12 mouse cellular contexts compared by ENCODE assay signal in the genomic region with DNA sequence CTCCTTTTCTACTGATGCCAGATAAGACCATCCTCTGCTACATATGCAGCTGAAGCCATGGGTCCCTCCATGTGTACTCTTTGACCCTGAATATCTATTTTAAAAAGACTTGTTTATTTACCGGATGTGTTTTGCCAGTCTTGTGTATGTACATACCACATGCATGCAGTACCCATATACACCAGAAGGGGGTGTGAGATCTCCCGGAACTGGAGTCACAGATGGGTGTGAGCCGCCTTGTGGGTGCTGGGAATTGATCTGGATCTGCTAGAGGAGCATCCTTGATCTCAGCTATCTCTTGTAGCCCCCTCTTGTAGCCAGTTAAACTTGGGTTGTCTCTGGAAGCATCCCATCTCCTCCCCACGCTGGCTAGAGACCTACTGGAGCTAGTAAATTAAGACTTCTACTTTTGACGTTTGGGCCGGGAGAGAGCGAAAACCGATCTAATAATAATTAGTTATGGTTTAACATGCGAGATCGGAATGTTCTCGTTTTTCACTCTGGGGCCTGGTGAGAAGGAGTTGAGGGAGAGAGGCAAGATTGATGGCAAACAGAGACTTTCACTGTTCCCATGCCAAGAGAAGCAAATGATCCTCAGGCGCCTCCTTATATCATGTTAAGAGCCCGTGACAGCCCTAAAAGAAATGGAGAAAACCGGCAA.
DNase-seq lines count a peak whose midpoint lies in the region; ATAC-seq and TF ChIP-seq lines count a peak whose summit lies in the region.
"Had no signal": no experiment of that assay in that cellular context is flagged by ENCODE, and none has a peak within 500 bp of the region (broad histone marks: within the 10 kb centered on the region; RNA-seq: fewer than 3 reads in every experiment).

No protein-coding gene starts in this region.

- intact Hi-C loops in gastrocnemius, adult 2 months (cut with DNase I) = no loop called here

- ATAC-seq in embryonic facial prominence, embryonic 15.5 days (ENCODE audit: insufficient number of reproducible peaks, low FRiP score, low TSS enrichment, low read depth) = peak; percentile 70

- H3K9ac ChIP-seq in embryonic facial prominence, embryonic 15.5 days = no peak overlapping the region
- H3K9ac ChIP-seq: liver, embryonic 15.5 days had no signal

- WGBS in embryonic facial prominence, embryonic 15.5 days = 46% methylated on average over 14 of the region's 14 CpGs

- H3K4me2 ChIP-seq in embryonic facial prominence, embryonic 15.5 days (replicated peaks) = no peak overlapping the region
- H3K4me2 ChIP-seq: heart, embryonic 11.5 days; liver, embryonic 15.5 days had no signal

- no peak overlapping the region for H3K27ac ChIP-seq in gastrocnemius, adult 2 months
- H3K27ac ChIP-seq in embryonic facial prominence, embryonic 15.5 days (replicated peaks) = peak overlapping the region; percentile 65
- H3K27ac ChIP-seq: liver, embryonic 15.5 days had no signal

- H3K4me1 ChIP-seq in embryonic facial prominence, embryonic 15.5 days = peaks cover 19% of the 10 kb centered on the region
- H3K4me1 ChIP-seq: liver, embryonic 15.5 days had no signal

- H3K36me3 ChIP-seq in embryonic facial prominence, embryonic 15.5 days = no peaks in the 10 kb centered on the region
- H3K36me3 ChIP-seq: liver, embryonic 15.5 days had no signal

- no peaks in the 10 kb centered on the region for H3K9me3 ChIP-seq in embryonic facial prominence, embryonic 15.5 days (replicated peaks)
- H3K9me3 ChIP-seq: liver, embryonic 15.5 days had no signal

- no peak overlapping the region for H3K4me3 ChIP-seq in gastrocnemius, adult 2 months
- H3K4me3 ChIP-seq in embryonic facial prominence, embryonic 15.5 days (replicated peaks) = no peak overlapping the region
- H3K4me3 ChIP-seq: liver, embryonic 15.5 days had no signal

- no peaks in the 10 kb centered on the region for H3K27me3 ChIP-seq in embryonic facial prominence, embryonic 15.5 days
- H3K27me3 ChIP-seq: CH12.LX; liver, embryonic 15.5 days had no signal

- no peak for DNase-seq in gastrocnemius, adult 2 months
- no peak for DNase-seq in gastrocnemius, postnatal 10 days
- peak; percentile 5 for DNase-seq in 416B (ENCODE audit: low read depth)
- DNase-seq in lung, adult 18-20 months = peak; percentile 15 to 24
- no peak for DNase-seq in spleen, adult 18-20 months
- no peak for DNase-seq in layer of hippocampus, adult 11-12 months (ENCODE audit: low spot score)
- DNase-seq in frontal cortex, adult 2 months (ENCODE audit: extremely low spot score in 1 of 2, low spot score in 1 of 2) = no peak
- DNase-seq: cerebellum, adult 9-11 months had no signal

- peak; percentile 53 for TF ChIP-seq CTCF in gastrocnemius, adult 2 months (IDR thresholded peaks at IDR 0.05)

Comparison
In these comparisons a context has a peak if more than half of its experiments do, and no peak if none do; other contexts are left out.
1. DNase-seq: peak in 416B (single experiment) and lung, adult 18-20 months (2 of 2); none in gastrocnemius, adult 2 months (single experiment), gastrocnemius, postnatal 10 days (single experiment), spleen, adult 18-20 months (0 of 2), layer of hippocampus, adult 11-12 months (single experiment) and frontal cortex, adult 2 months (0 of 2).